Mouse (Mus musculus): Measurements from ENCODE around the gene Cadm2. TPM values are rescaled to one million over a fixed set of nuclear protein-coding genes. Genes with fewer than 3 reads are reported as not detected.

The Cadm2 gene
- polyA plus RNA-seq, 1 experiment = not detected

- Histone ChIP-seq H3ac (ENCODE audit: control insufficient read depth, insufficient read length, low read depth) (no peak overlapping the region), H3K79me3 (ENCODE audit: low read depth) (no peaks in the 10 kb centered on the region), H3K27me3 (ENCODE audit: control insufficient read depth, insufficient read depth, insufficient read length) (no peaks in the 10 kb centered on the region), H3K4me3 (ENCODE audit: insufficient read depth, poor library complexity, severe bottlenecking) (no peak overlapping the region), H3K36me3 (ENCODE audit: control insufficient read depth, insufficient read depth) (no peaks in the 10 kb centered on the region), H3K79me2 (ENCODE audit: control insufficient read depth, insufficient read depth) (no peaks in the 10 kb centered on the region)
- TF ChIP-seq USF1 (IDR thresholded peaks at IDR 0.05; ENCODE audit: low read depth) (no peak), CTCF (IDR thresholded peaks at IDR 0.05; ENCODE audit: control insufficient read depth, insufficient read depth, insufficient read length) (no peak)
Observed at GRCm38 (mm10) chr16:67030918-67031317, 589.8 kb downstream of the Cadm2 start.

- Histone ChIP-seq H3K79me2 (ENCODE audit: control insufficient read depth, insufficient read depth) (no peaks in the 10 kb centered on the region), H3K79me3 (ENCODE audit: low read depth) (no peaks in the 10 kb centered on the region), H3K4me3 (ENCODE audit: insufficient read depth, poor library complexity, severe bottlenecking) (no peak overlapping the region), H3ac (ENCODE audit: control insufficient read depth, insufficient read length, low read depth) (no peak overlapping the region), H3K36me3 (ENCODE audit: control insufficient read depth, insufficient read depth) (no peaks in the 10 kb centered on the region), H3K27me3 (ENCODE audit: control insufficient read depth, insufficient read depth, insufficient read length) (no peaks in the 10 kb centered on the region)
- TF ChIP-seq MAX (IDR thresholded peaks at IDR 0.05) = no peak
- TF ChIP-seq MYOG (IDR thresholded peaks at IDR 0.05; ENCODE audit: control insufficient read depth, extremely low read depth, insufficient read length) = no peak
Observed at GRCm38 (mm10) chr16:67019856-67020255, 600.9 kb downstream of the Cadm2 start.

DNA sequence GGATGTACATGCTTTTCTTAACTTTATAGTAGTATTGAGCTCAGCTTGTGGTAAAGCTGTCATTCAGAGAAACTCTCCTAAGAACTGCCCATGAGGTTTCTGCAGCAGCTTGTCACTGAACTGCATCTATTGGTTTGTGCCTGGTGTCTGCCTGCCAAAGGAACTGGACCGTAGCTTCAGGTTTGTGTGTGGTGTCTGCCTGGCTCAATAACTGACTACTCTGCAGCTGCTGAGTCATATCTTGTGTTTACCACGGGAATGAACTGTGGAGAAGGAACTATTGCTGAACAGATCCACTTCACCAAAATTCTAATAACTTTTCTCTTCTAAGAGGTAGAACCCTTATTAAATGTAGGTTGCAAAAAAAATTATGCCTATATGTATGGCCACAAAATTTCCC lies 603.0 kb downstream of the Cadm2 start:
- TF ChIP-seq MYOD1 (IDR thresholded peaks at IDR 0.05; ENCODE audit: control insufficient read depth, insufficient read length, low read depth) (no peak), MYOG (IDR thresholded peaks at IDR 0.05; ENCODE audit: control insufficient read depth, extremely low read depth, insufficient read length) (no peak), CTCF (IDR thresholded peaks at IDR 0.05; ENCODE audit: control insufficient read depth, insufficient read depth, insufficient read length) (no peak), MAX (IDR thresholded peaks at IDR 0.05) (no peak), FOSL1 (IDR thresholded peaks at IDR 0.05; ENCODE audit: insufficient read depth, low read length, poor library complexity, severe bottlenecking) (no peak), USF1 (IDR thresholded peaks at IDR 0.05; ENCODE audit: low read depth) (no peak), CEBPB (IDR thresholded peaks at IDR 0.05; ENCODE audit: low read depth) (no peak)
- Histone ChIP-seq H3K4me3 (ENCODE audit: insufficient read depth, poor library complexity, severe bottlenecking) (no peak overlapping the region), H3K27me3 (ENCODE audit: control insufficient read depth, insufficient read depth, insufficient read length) (no peaks in the 10 kb centered on the region), H3K79me2 (ENCODE audit: control insufficient read depth, insufficient read depth) (no peaks in the 10 kb centered on the region), H3K36me3 (ENCODE audit: control insufficient read depth, insufficient read depth) (no peaks in the 10 kb centered on the region), H3ac (ENCODE audit: control insufficient read depth, insufficient read length, low read depth) (no peak overlapping the region), H3K79me3 (ENCODE audit: low read depth) (no peaks in the 10 kb centered on the region)

GRCm38 (mm10) chr16:67003161-67003560 lies 617.5 kb downstream of the Cadm2 start:
- H3ac ChIP-seq (ENCODE audit: control insufficient read depth, insufficient read length, low read depth) = no peak overlapping the region
- no peaks in the 10 kb centered on the region for H3K79me3 ChIP-seq (ENCODE audit: low read depth)
- no peak overlapping the region for H3K4me3 ChIP-seq (ENCODE audit: insufficient read depth, poor library complexity, severe bottlenecking)
- no peaks in the 10 kb centered on the region for H3K27me3 ChIP-seq (ENCODE audit: control insufficient read depth, insufficient read depth, insufficient read length)
- H3K36me3 ChIP-seq (ENCODE audit: control insufficient read depth, insufficient read depth) = no peaks in the 10 kb centered on the region
- TF ChIP-seq CEBPB (IDR thresholded peaks at IDR 0.05; ENCODE audit: low read depth) = no peak
- TF ChIP-seq CTCF (IDR thresholded peaks at IDR 0.05; ENCODE audit: control insufficient read depth, insufficient read depth, insufficient read length) = no peak
- no peak for TF ChIP-seq MYOG (IDR thresholded peaks at IDR 0.05; ENCODE audit: control insufficient read depth, extremely low read depth, insufficient read length)
- TF ChIP-seq FOSL1 (IDR thresholded peaks at IDR 0.05; ENCODE audit: insufficient read depth, low read length, poor library complexity, severe bottlenecking) = no peak
- no peak for TF ChIP-seq USF1 (IDR thresholded peaks at IDR 0.05; ENCODE audit: low read depth)
- TF ChIP-seq MAX (IDR thresholded peaks at IDR 0.05) = no peak
- TF ChIP-seq MYOD1 (IDR thresholded peaks at IDR 0.05; ENCODE audit: control insufficient read depth, insufficient read length, low read depth) = no peak
- no peaks in the 10 kb centered on the region for H3K79me2 ChIP-seq (ENCODE audit: control insufficient read depth, insufficient read depth)

- Histone ChIP-seq H3K36me3 (ENCODE audit: control insufficient read depth, insufficient read depth) (no peaks in the 10 kb centered on the region), H3ac (ENCODE audit: control insufficient read depth, insufficient read length, low read depth) (no peak overlapping the region), H3K79me3 (ENCODE audit: low read depth) (no peaks in the 10 kb centered on the region), H3K27me3 (ENCODE audit: control insufficient read depth, insufficient read depth, insufficient read length) (no peaks in the 10 kb centered on the region), H3K4me3 (ENCODE audit: insufficient read depth, poor library complexity, severe bottlenecking) (no peak overlapping the region), H3K79me2 (ENCODE audit: control insufficient read depth, insufficient read depth) (no peaks in the 10 kb centered on the region)
- TF ChIP-seq MYOD1 (IDR thresholded peaks at IDR 0.05; ENCODE audit: control insufficient read depth, insufficient read length, low read depth) (no peak), MYOG (IDR thresholded peaks at IDR 0.05; ENCODE audit: control insufficient read depth, extremely low read depth, insufficient read length) (no peak), MAX (IDR thresholded peaks at IDR 0.05) (no peak), CTCF (IDR thresholded peaks at IDR 0.05; ENCODE audit: control insufficient read depth, insufficient read depth, insufficient read length) (no peak), CEBPB (IDR thresholded peaks at IDR 0.05; ENCODE audit: low read depth) (no peak), USF1 (IDR thresholded peaks at IDR 0.05; ENCODE audit: low read depth) (no peak), FOSL1 (IDR thresholded peaks at IDR 0.05; ENCODE audit: insufficient read depth, low read length, poor library complexity, severe bottlenecking) (no peak)
Observed at GRCm38 (mm10) chr16:67001707-67002106, 619.0 kb downstream of the Cadm2 start.

GRCm38 (mm10) chr16:66997461-66997860 lies 623.2 kb downstream of the Cadm2 start:
- Histone ChIP-seq H3K79me3 (ENCODE audit: low read depth) (no peaks in the 10 kb centered on the region), H3ac (ENCODE audit: control insufficient read depth, insufficient read length, low read depth) (no peak overlapping the region), H3K27me3 (ENCODE audit: control insufficient read depth, insufficient read depth, insufficient read length) (no peaks in the 10 kb centered on the region), H3K36me3 (ENCODE audit: control insufficient read depth, insufficient read depth) (no peaks in the 10 kb centered on the region), H3K79me2 (ENCODE audit: control insufficient read depth, insufficient read depth) (no peaks in the 10 kb centered on the region), H3K4me3 (ENCODE audit: insufficient read depth, poor library complexity, severe bottlenecking) (no peak overlapping the region)
- no peak for TF ChIP-seq CTCF (IDR thresholded peaks at IDR 0.05; ENCODE audit: control insufficient read depth, insufficient read depth, insufficient read length)
- no peak for TF ChIP-seq MYOD1 (IDR thresholded peaks at IDR 0.05; ENCODE audit: control insufficient read depth, insufficient read length, low read depth)
- no peak for TF ChIP-seq MAX (IDR thresholded peaks at IDR 0.05)
- no peak for TF ChIP-seq USF1 (IDR thresholded peaks at IDR 0.05; ENCODE audit: low read depth)
- no peak for TF ChIP-seq CEBPB (IDR thresholded peaks at IDR 0.05; ENCODE audit: low read depth)
- no peak for TF ChIP-seq MYOG (IDR thresholded peaks at IDR 0.05; ENCODE audit: control insufficient read depth, extremely low read depth, insufficient read length)
- TF ChIP-seq FOSL1 (IDR thresholded peaks at IDR 0.05; ENCODE audit: insufficient read depth, low read length, poor library complexity, severe bottlenecking) = no peak

Measured in C2C12 (cell line).